Mouse (Mus musculus) erythroblast, embryonic 14.5 days (primary cell): ENCODE measurements around the gene Stat5a. TPM values are rescaled to one million over a fixed set of nuclear protein-coding genes. Genes with fewer than 3 reads are reported as not detected.

Experiments used
- H3K27me3 ChIP-seq: 2 replicates; pipeline ENCODE4 v1.6.1; 2012; ENCODE audit warnings: inconsistent platforms; ENCODE audit not compliant: control insufficient read depth
- H3K36me3 ChIP-seq: 2 replicates; pipeline ENCODE4 v1.6.1; 2012; ENCODE audit warnings: mild to moderate bottlenecking, inconsistent platforms; ENCODE audit not compliant: control insufficient read depth
- H3K4me1 ChIP-seq: 2 replicates; pipeline ENCODE4 v1.6.1; 2012; ENCODE audit warnings: inconsistent platforms; ENCODE audit not compliant: control insufficient read depth
- H3K4me3 ChIP-seq: replicated peaks from 2 replicates; pipeline ENCODE3; 2012; ENCODE audit warnings: moderate library complexity, mild to moderate bottlenecking, inconsistent platforms
- H3K9me3 ChIP-seq: 2 replicates; pipeline ENCODE4 v1.6.1; 2012; ENCODE audit warnings: low read length, inconsistent platforms, mixed read lengths; ENCODE audit not compliant: control insufficient read depth
- GATA1 ChIP-seq: IDR thresholded peaks from 2 replicates; pipeline ENCODE4 v1.6.1; 2012; ENCODE audit warnings: low read length, inconsistent platforms, mixed read lengths
- TAL1 ChIP-seq: IDR thresholded peaks from 3 replicates; pipeline ENCODE4 v1.6.1; 2012; ENCODE audit warnings: low read length, inconsistent platforms, mixed read lengths
- polyA plus RNA-seq: library from polyadenylated mRNA; stranded (reverse); fragments of >175 nt; gene quantifications from 2 replicates; pipeline ENCODE4 v1.2.3, GENCODE M21; 2012

Stat5a gene
- polyA plus RNA-seq, 1 experiment: 0.17 TPM

- peaks cover 16% of the 10 kb centered on the region for H3K4me1 ChIP-seq
- no peak overlapping the region for H3K4me3 ChIP-seq
- H3K36me3 ChIP-seq: peaks cover 9% of the 10 kb centered on the region
- no peaks in the 10 kb centered on the region for H3K27me3 ChIP-seq
- TF ChIP-seq GATA1: no peak
- no peak for TF ChIP-seq TAL1
- H3K9me3 ChIP-seq: no peaks in the 10 kb centered on the region
Measured at GRCm38 (mm10) chr11:100829691-100830090, 29.5 kb upstream of the Stat5a start.

GRCm38 (mm10) chr11:100831396-100831795, 27.8 kb upstream of the Stat5a start:
- Histone ChIP-seq H3K4me3 (no peak overlapping the region), H3K27me3 (no peaks in the 10 kb centered on the region), H3K9me3 (no peaks in the 10 kb centered on the region), H3K36me3 (peaks cover 9% of the 10 kb centered on the region), H3K4me1 (peaks cover 15% of the 10 kb centered on the region)
- TF ChIP-seq GATA1 (no peak), TAL1 (no peak)

GRCm38 (mm10) chr11:100833466-100833865, 25.7 kb upstream of the Stat5a start:
- Histone ChIP-seq H3K4me1 (peaks cover 14% of the 10 kb centered on the region), H3K9me3 (peaks cover 4% of the 10 kb centered on the region), H3K27me3 (no peaks in the 10 kb centered on the region), H3K36me3 (peaks cover 11% of the 10 kb centered on the region), H3K4me3 (no peak overlapping the region)
- TF ChIP-seq TAL1 (no peak), GATA1 (no peak)

GRCm38 (mm10) chr11:100836923-100837702, 22.0 kb upstream of the Stat5a start:
- Histone ChIP-seq H3K4me1 (peaks cover 23% of the 10 kb centered on the region), H3K27me3 (no peaks in the 10 kb centered on the region), H3K36me3 (peaks cover 6% of the 10 kb centered on the region), H3K4me3 (no peak overlapping the region), H3K9me3 (peaks cover 4% of the 10 kb centered on the region)
- TF ChIP-seq TAL1: no peak
- TF ChIP-seq GATA1: no peak

- Histone ChIP-seq H3K36me3 (peaks cover 10% of the 10 kb centered on the region), H3K4me3 (no peak overlapping the region), H3K4me1 (peaks cover 23% of the 10 kb centered on the region), H3K9me3 (peaks cover 4% of the 10 kb centered on the region), H3K27me3 (no peaks in the 10 kb centered on the region)
- no peak for TF ChIP-seq GATA1
- TF ChIP-seq TAL1: no peak
Measured at GRCm38 (mm10) chr11:100838894-100839293, 20.3 kb upstream of the Stat5a start.

GRCm38 (mm10) chr11:100839523-100839922, 19.6 kb upstream of the Stat5a start:
- Histone ChIP-seq H3K4me1 (peaks cover 23% of the 10 kb centered on the region), H3K9me3 (peaks cover 4% of the 10 kb centered on the region), H3K4me3 (no peak overlapping the region), H3K27me3 (no peaks in the 10 kb centered on the region), H3K36me3 (peaks cover 10% of the 10 kb centered on the region)
- TF ChIP-seq TAL1 (no peak), GATA1 (no peak)

- H3K9me3 ChIP-seq: peaks cover 4% of the 10 kb centered on the region
- no peak for TF ChIP-seq TAL1
- TF ChIP-seq GATA1: no peak
- no peaks in the 10 kb centered on the region for H3K27me3 ChIP-seq
- peaks cover 25% of the 10 kb centered on the region for H3K4me1 ChIP-seq
- H3K36me3 ChIP-seq: peaks cover 16% of the 10 kb centered on the region
- H3K4me3 ChIP-seq: no peak overlapping the region
Measured at GRCm38 (mm10) chr11:100840866-100841265, 18.3 kb upstream of the Stat5a start.

- Histone ChIP-seq H3K27me3 (no peaks in the 10 kb centered on the region), H3K36me3 (peaks cover 17% of the 10 kb centered on the region), H3K9me3 (peaks cover 4% of the 10 kb centered on the region), H3K4me1 (peaks cover 28% of the 10 kb centered on the region), H3K4me3 (no peak overlapping the region)
- TF ChIP-seq TAL1 (no peak), GATA1 (no peak)
Measured at GRCm38 (mm10) chr11:100842025-100842424, 17.1 kb upstream of the Stat5a start.

GRCm38 (mm10) chr11:100843070-100843669, 16.0 kb upstream of the Stat5a start:
- Histone ChIP-seq H3K4me1 (peaks cover 34% of the 10 kb centered on the region), H3K36me3 (peaks cover 13% of the 10 kb centered on the region), H3K9me3 (no peaks in the 10 kb centered on the region), H3K4me3 (no peak overlapping the region), H3K27me3 (no peaks in the 10 kb centered on the region)
- TF ChIP-seq GATA1: no peak
- TF ChIP-seq TAL1: no peak
